In the genomic region with DNA sequence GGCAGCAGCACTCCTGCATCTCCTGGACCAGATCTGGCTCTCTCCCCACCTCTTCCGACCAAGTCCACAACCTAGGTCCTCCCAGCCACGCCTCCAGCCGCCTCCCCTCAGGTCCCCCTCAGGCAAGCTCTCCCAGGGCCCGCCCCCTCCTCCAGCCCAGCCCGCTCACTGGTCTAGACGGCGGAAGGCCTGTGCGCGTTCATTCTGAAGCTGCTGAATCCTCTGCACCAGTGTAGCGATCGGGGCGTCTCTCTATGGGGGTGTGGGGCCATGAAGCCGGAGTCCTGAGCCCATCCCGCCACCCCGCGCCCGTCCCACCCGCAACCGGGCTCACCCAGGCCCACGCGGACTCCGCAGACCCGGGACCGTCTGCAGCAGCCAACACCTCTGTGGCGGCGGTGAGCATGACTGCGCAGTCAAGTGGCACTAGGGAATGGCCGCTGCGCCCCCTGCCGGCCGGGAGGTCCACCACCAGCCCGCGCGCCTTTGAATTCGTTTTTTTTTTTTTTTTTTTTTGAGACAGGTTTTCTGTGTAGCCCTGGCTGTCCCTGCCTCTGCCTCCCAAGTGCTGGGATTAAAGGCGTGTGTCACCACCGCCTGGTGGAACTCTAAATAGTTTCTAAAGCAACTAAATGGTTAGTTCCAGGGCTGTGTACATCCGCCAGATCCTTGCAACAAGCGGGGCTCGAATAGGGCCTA, we compare ENCODE assay signal across 1 mouse cellular context.
A peak's percentile ranks its signal among the peaks of the same experiment; 100 is the strongest.
TF ChIP-seq lines count a peak whose summit lies in the region.

A gene (minus strand): TSS at position 425 of the 699 bp plus-strand sequence.

TF ChIP-seq in CH12.LX, 34 proteins besides CTCF, POLR2A, EP300 and RAD21 (continued from another document):
- no peak for TF ChIP-seq PAX5 (IDR thresholded peaks at IDR 0.05; ENCODE audit: low read length)
- no peak; the same call in 1 of the 2 replicates for TF ChIP-seq UBTF (IDR thresholded peaks at IDR 0.05; ENCODE audit: low read depth, low read length)
- peak; percentile 84 for TF ChIP-seq MAZ (IDR thresholded peaks at IDR 0.05; ENCODE audit: low read depth, low read length)
- TF ChIP-seq SIN3A (IDR thresholded peaks at IDR 0.05; ENCODE audit: low read length): peak; percentile 88; the same call in 1 of the 2 replicates
- peak; percentile 98 for TF ChIP-seq ZNF384 (IDR thresholded peaks at IDR 0.05; ENCODE audit: low read depth, low read length)
- no peak for TF ChIP-seq ZC3H11A (IDR thresholded peaks at IDR 0.05; ENCODE audit: low read depth, low read length)
- TF ChIP-seq JUND (conservative IDR thresholded peaks at IDR 0.05; ENCODE audit: low read depth, low read length): no peak
- no peak for TF ChIP-seq IRF4 (IDR thresholded peaks at IDR 0.05; ENCODE audit: low read depth, low read length)
- peak; percentile 79 for TF ChIP-seq HCFC1 (IDR thresholded peaks at IDR 0.05; ENCODE audit: low read depth, low read length)
- TF ChIP-seq RCOR1 (conservative IDR thresholded peaks at IDR 0.05; ENCODE audit: low read depth, low read length): no peak; the same call in 1 of the 2 replicates
- TF ChIP-seq KAT2A (IDR thresholded peaks at IDR 0.05; ENCODE audit: insufficient replicate concordance, low read length): peak; percentile 60; the same call in 1 of the 2 replicates
- no peak; the same call in 1 of the 2 replicates for TF ChIP-seq SMC3 (IDR thresholded peaks at IDR 0.05; ENCODE audit: low read depth, low read length)
- TF ChIP-seq POLR2AphosphoS2 (IDR thresholded peaks at IDR 0.05; ENCODE audit: low read depth, low read length): peak; percentile 96; the same call in 1 of the 2 replicates
- TF ChIP-seq TCF12 (IDR thresholded peaks at IDR 0.05; ENCODE audit: low read depth, low read length): no peak; the same call in 1 of the 2 replicates
- no peak for TF ChIP-seq NELFE (IDR thresholded peaks at IDR 0.05; ENCODE audit: low read depth, low read length)
- peak; percentile 75 for TF ChIP-seq MXI1 (IDR thresholded peaks at IDR 0.05; ENCODE audit: low read depth, low read length)
- TF ChIP-seq TBP (conservative IDR thresholded peaks at IDR 0.05; ENCODE audit: low read depth, low read length): no peak
- no peak for TF ChIP-seq USF2 (conservative IDR thresholded peaks at IDR 0.05; ENCODE audit: low read depth, low read length)
- TF ChIP-seq MAX (IDR thresholded peaks at IDR 0.05; ENCODE audit: low read length): no peak
- peak; percentile 39; the same call in 1 of the 2 replicates for TF ChIP-seq ELF1 (IDR thresholded peaks at IDR 0.05; ENCODE audit: low read depth, low read length)
- peak; percentile 71 for TF ChIP-seq CHD2 (IDR thresholded peaks at IDR 0.05; ENCODE audit: low read length)
- no peak for TF ChIP-seq E2F4 (IDR thresholded peaks at IDR 0.05; ENCODE audit: insufficient replicate concordance, low read depth, low read length)
- no peak for TF ChIP-seq USF1 (IDR thresholded peaks at IDR 0.05; ENCODE audit: low read depth, low read length)
- peak; percentile 85 for TF ChIP-seq ZMIZ1 (IDR thresholded peaks at IDR 0.05; ENCODE audit: low read depth, low read length)
- no peak for TF ChIP-seq JUN (IDR thresholded peaks at IDR 0.05; ENCODE audit: insufficient read depth, low read depth, low read length)
- TF ChIP-seq NRF1 (IDR thresholded peaks at IDR 0.05; ENCODE audit: low read depth, low read length): peak; percentile 56
- TF ChIP-seq GABPA (IDR thresholded peaks at IDR 0.05; ENCODE audit: insufficient replicate concordance, low read depth, low read length): peak; percentile 32; the same call in 1 of the 2 replicates
- TF ChIP-seq ETS1 (conservative IDR thresholded peaks at IDR 0.05; ENCODE audit: low read depth, low read length): no peak
- no peak for TF ChIP-seq MAFK (IDR thresholded peaks at IDR 0.05; ENCODE audit: insufficient replicate concordance, low read length)
